In the genomic region with DNA sequence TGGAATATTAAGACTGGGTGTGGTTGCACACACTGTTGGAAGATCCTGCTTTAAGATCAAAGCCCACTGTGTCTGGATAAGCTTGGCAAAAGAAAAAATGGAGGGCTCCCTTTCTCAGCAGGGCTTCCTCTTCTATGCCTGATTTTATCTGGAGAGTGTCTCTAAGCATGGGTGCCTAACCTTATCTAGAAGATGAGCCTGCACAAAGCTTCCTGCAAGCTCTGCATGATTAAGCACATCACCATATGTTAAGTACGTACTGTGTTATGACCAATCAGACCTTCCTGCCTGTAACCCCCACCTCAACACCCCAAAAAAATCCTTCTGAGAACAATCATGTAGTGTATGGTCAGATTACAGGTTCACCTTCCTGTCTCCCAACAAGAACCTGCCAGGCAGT, we compare ENCODE assay signal across 17 mouse cellular contexts. TPM values are rescaled to one million over a fixed set of nuclear protein-coding genes. Genes with fewer than 3 reads are reported as not detected.
"Had no signal": no experiment of that assay in that cellular context is flagged by ENCODE, and none has a peak within 500 bp of the region (broad histone marks: within the 10 kb centered on the region; RNA-seq: fewer than 3 reads in every experiment).

No protein-coding gene starts in this region.

- H3K9me3 ChIP-seq: neural tube, embryonic 13.5 days; neural tube, embryonic 15.5 days; stomach, embryonic 15.5 days had no signal

- H3K27me3 ChIP-seq: neural tube, embryonic 13.5 days; neural tube, embryonic 15.5 days; stomach, embryonic 15.5 days had no signal

- H3K9ac ChIP-seq: neural tube, embryonic 13.5 days; neural tube, embryonic 15.5 days; stomach, embryonic 15.5 days had no signal

- DNase-seq: retina, postnatal 1 day; right cerebral cortex, adult 18-20 months; right cerebral cortex, postnatal 14 days; right cerebral cortex, postnatal 25 days; right cerebral cortex, postnatal 4 days; spleen, adult 18-20 months; thymus, adult 18-20 months; thymus, adult 2 months; thymus, postnatal 14 days; thymus, postnatal 25 days; thymus, postnatal 36 days; thymus, postnatal 4 days had no signal

- H3K4me3 ChIP-seq: neural tube, embryonic 13.5 days; neural tube, embryonic 15.5 days; stomach, embryonic 15.5 days had no signal

- H3K4me1 ChIP-seq: neural tube, embryonic 13.5 days; neural tube, embryonic 15.5 days; stomach, embryonic 15.5 days had no signal

- H3K36me3 ChIP-seq: neural tube, embryonic 13.5 days; neural tube, embryonic 15.5 days; stomach, embryonic 15.5 days had no signal

- H3K27ac ChIP-seq: neural tube, embryonic 13.5 days; neural tube, embryonic 15.5 days; stomach, embryonic 15.5 days; stomach, postnatal 0 days had no signal

RNA-seq across cellular contexts. Expression of a gene that starts 45.4 kb away (rescaled TPM):
- polyA plus RNA-seq: neural tube, embryonic 14.5 days had no signal
